Mouse (Mus musculus) spleen, adult 2 months (tissue): Measurements from ENCODE around the gene Arfip1. TPM values are rescaled to one million over a fixed set of nuclear protein-coding genes. Genes with fewer than 3 reads are reported as not detected.

ENCODE experiments used
- DNase-seq, 2 experiments: peaks; one replicate each; pipeline versions ENCODE4 v3.0.0 to v3.0.0-alpha.2; 2012 to 2021; ENCODE audit warnings: low spot score in 2 of 2, low read depth in 1 of 2
- H3K27ac ChIP-seq: fragments of 200-500 bp; 2 replicates; pipeline ENCODE4 v1.5.1; 2012; ENCODE audit warnings: low read length, inconsistent platforms; ENCODE audit not compliant: insufficient read depth
- H3K27me3 ChIP-seq: fragments of 200-500 bp; 2 replicates; pipeline ENCODE4 v1.6.1; 2012; ENCODE audit warnings: mild to moderate bottlenecking, moderate library complexity, low read length, inconsistent platforms; ENCODE audit not compliant: control insufficient read depth, insufficient read depth
- H3K36me3 ChIP-seq: fragments of 200-500 bp; 2 replicates; pipeline ENCODE4 v1.6.1; 2012; ENCODE audit warnings: mild to moderate bottlenecking, low read length, inconsistent platforms; ENCODE audit not compliant: control insufficient read depth, insufficient read depth
- H3K4me1 ChIP-seq: fragments of 200-500 bp; 2 replicates; pipeline ENCODE4 v1.6.1; 2011; ENCODE audit warnings: inconsistent platforms; ENCODE audit not compliant: control insufficient read depth, insufficient read depth, insufficient read length
- H3K4me3 ChIP-seq: fragments of 200-500 bp; 2 replicates; pipeline ENCODE4 v1.5.1; 2011; ENCODE audit warnings: mild to moderate bottlenecking, inconsistent platforms; ENCODE audit not compliant: insufficient read depth, insufficient read length; ENCODE audit errors: extremely low read depth
- CTCF ChIP-seq: fragments of 200-500 bp; IDR thresholded peaks from 2 replicates; pipeline ENCODE4 v1.5.1; 2011; ENCODE audit warnings: mild to moderate bottlenecking, inconsistent platforms; ENCODE audit not compliant: insufficient read depth, insufficient read length, insufficient replicate concordance; ENCODE audit errors: extremely low read depth
- POLR2A ChIP-seq: fragments of 200-500 bp; IDR thresholded peaks from 2 replicates; pipeline ENCODE4 v1.6.1; 2011; ENCODE audit warnings: low read depth, low read length, inconsistent platforms
- WGBS: fragments of 180-500 bp; shearing (Covaris S2); methylation state at CpG from one replicate; pipeline ENCODE4 v1.1.7; 2018; 5-methylcytosine and 5-hydroxymethylcytosine counted together
- polyA plus RNA-seq: library from polyadenylated mRNA; depleted of rRNA; stranded (reverse); fragments of >200 nt; gene quantifications from 2 replicates; pipeline ENCODE4 v1.2.3, GENCODE M21; 2012

Arfip1 gene
- polyA plus RNA-seq, 1 experiment = 4.6 TPM

- TF ChIP-seq POLR2A (no peak), CTCF (no peak)
- 90% methylated on average over 10 of the region's 10 CpGs for WGBS
- Histone ChIP-seq H3K36me3 (peaks cover 10% of the 10 kb centered on the region), H3K4me3 (no peak overlapping the region), H3K27ac (no peak overlapping the region), H3K4me1 (no peaks in the 10 kb centered on the region), H3K27me3 (no peaks in the 10 kb centered on the region)
- no peak for DNase-seq
Observed at GRCm38 (mm10) chr3:84500491-84500890, 81.9 kb downstream of the Arfip1 start.

- DNase-seq = no peak
- no peak overlapping the region for H3K27ac ChIP-seq
- H3K4me3 ChIP-seq = no peak overlapping the region
- no peaks in the 10 kb centered on the region for H3K4me1 ChIP-seq
- no peaks in the 10 kb centered on the region for H3K27me3 ChIP-seq
- TF ChIP-seq POLR2A (no peak), CTCF (no peak)
- peaks cover 6% of the 10 kb centered on the region for H3K36me3 ChIP-seq
- WGBS = 91% methylated on average over 11 of the region's 11 CpGs
Observed at GRCm38 (mm10) chr3:84497718-84498117, 84.7 kb downstream of the Arfip1 start.

GRCm38 (mm10) chr3:84492657-84493056, 89.8 kb downstream of the Arfip1 start:
- TF ChIP-seq CTCF = no peak
- TF ChIP-seq POLR2A = no peak
- no peak for DNase-seq
- Histone ChIP-seq H3K27me3 (no peaks in the 10 kb centered on the region), H3K4me1 (no peaks in the 10 kb centered on the region), H3K27ac (no peak overlapping the region), H3K4me3 (no peak overlapping the region), H3K36me3 (peaks cover 5% of the 10 kb centered on the region)
- whole genome bisulfite sequencing = 89% methylated on average over 8 of the region's 8 CpGs

- 21% methylated on average over 4 of the region's 4 CpGs for WGBS
Observed at GRCm38 (mm10) chr3:84492148-84492547, 90.3 kb downstream of the Arfip1 start.

GRCm38 (mm10) chr3:84488716-84489115, 93.7 kb downstream of the Arfip1 start:
- Histone ChIP-seq H3K27ac (no peak overlapping the region), H3K4me3 (no peak overlapping the region), H3K36me3 (peaks cover 1% of the 10 kb centered on the region; the same call in 1 of the 2 replicates), H3K27me3 (no peaks in the 10 kb centered on the region), H3K4me1 (no peaks in the 10 kb centered on the region)
- WGBS = 74% methylated on average over 6 of the region's 6 CpGs
- DNase-seq = no peak
- TF ChIP-seq CTCF = no peak
- TF ChIP-seq POLR2A = no peak

More at GRCm38 (mm10) chr3:84492148-84492547, 90.3 kb downstream of the Arfip1 start:
- Histone ChIP-seq H3K27me3 (no peaks in the 10 kb centered on the region), H3K4me3 (no peak overlapping the region), H3K27ac (no peak overlapping the region), H3K4me1 (no peaks in the 10 kb centered on the region), H3K36me3 (peaks cover 3% of the 10 kb centered on the region)
- no peak for TF ChIP-seq CTCF
- no peak for DNase-seq

- TF ChIP-seq CTCF (no peak), POLR2A (no peak)
- Histone ChIP-seq H3K36me3 (no peaks in the 10 kb centered on the region), H3K27ac (no peak overlapping the region), H3K4me3 (no peak overlapping the region), H3K4me1 (peaks cover 9% of the 10 kb centered on the region), H3K27me3 (peaks cover 8% of the 10 kb centered on the region)
- DNase-seq = no peak
- WGBS = 88% methylated on average over 3 of the region's 3 CpGs
Observed at GRCm38 (mm10) chr3:84484891-84485290, 97.5 kb downstream of the Arfip1 start.

GRCm38 (mm10) chr3:84484333-84484732, 98.1 kb downstream of the Arfip1 start:
- TF ChIP-seq POLR2A (no peak), CTCF (no peak)
- 87% methylated on average over 4 of the region's 4 CpGs for WGBS
- peaks cover 13% of the 10 kb centered on the region for H3K27me3 ChIP-seq
- DNase-seq = no peak
- H3K36me3 ChIP-seq = no peaks in the 10 kb centered on the region
- peaks cover 13% of the 10 kb centered on the region for H3K4me1 ChIP-seq
- no peak overlapping the region for H3K27ac ChIP-seq
- H3K4me3 ChIP-seq = no peak overlapping the region

- H3K27me3 ChIP-seq = peaks cover 16% of the 10 kb centered on the region
- peaks cover 13% of the 10 kb centered on the region for H3K4me1 ChIP-seq
- no peak for TF ChIP-seq POLR2A
- no peak for TF ChIP-seq CTCF
- H3K27ac ChIP-seq = no peak overlapping the region
- H3K36me3 ChIP-seq = no peaks in the 10 kb centered on the region
- no peak overlapping the region for H3K4me3 ChIP-seq
- no peak for DNase-seq
- WGBS = 90% methylated on average over 6 of the region's 6 CpGs
Observed at GRCm38 (mm10) chr3:84482121-84482520, 100.3 kb downstream of the Arfip1 start.
